Comparison of ENCODE assay signal across 26 mouse cellular contexts in the genomic region with DNA sequence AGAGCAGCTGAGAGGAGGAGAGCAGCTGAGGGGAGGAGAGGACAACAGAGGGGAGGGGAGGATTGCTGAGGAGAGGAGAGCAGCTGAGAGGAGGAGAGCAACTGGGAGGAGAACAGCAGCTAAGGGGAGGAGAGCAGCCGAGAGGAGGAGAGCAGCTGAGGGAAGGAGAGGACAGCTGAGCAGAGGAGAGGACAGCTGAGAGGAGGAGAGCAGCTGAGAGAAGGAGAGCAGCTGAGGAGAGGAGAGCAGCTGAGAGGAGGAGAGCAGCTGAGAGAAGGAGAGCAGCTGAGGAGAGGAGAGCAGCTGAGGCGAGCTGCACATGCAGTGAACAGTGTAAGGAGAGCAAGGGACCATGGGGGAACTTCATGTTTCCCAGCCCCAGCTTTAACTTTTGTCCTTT.
"Had no signal": no experiment of that assay in that cellular context is flagged by ENCODE, and none has a peak within 500 bp of the region (broad histone marks: within the 10 kb centered on the region; RNA-seq: fewer than 3 reads in every experiment).

No protein-coding gene starts in this region.

- H3K36me3 ChIP-seq: heart, embryonic 10.5 days; heart, embryonic 12.5 days; hindbrain, embryonic 10.5 days; hindbrain, embryonic 12.5 days; intestine, embryonic 15.5 days; kidney, embryonic 15.5 days; limb, embryonic 12.5 days had no signal

- DNase-seq: gastrocnemius, adult 2 months; gastrocnemius, postnatal 10 days; gastrocnemius, postnatal 25 days; heart, adult 2 months; heart, postnatal 10 days; heart, postnatal 4 days; kidney, adult 2 months; kidney, adult 9 months; kidney, postnatal 14 days; kidney, postnatal 36 days; layer of hippocampus, adult 9-11 months; layer of hippocampus, postnatal 36 days; left cerebral cortex, postnatal 4 days; liver had no signal

- H3K27me3 ChIP-seq: heart, embryonic 12.5 days; hindbrain, embryonic 12.5 days; intestine, embryonic 15.5 days; kidney, embryonic 15.5 days; limb, embryonic 12.5 days had no signal

- H3K4me3 ChIP-seq: gastrocnemius, adult 2 months; heart, adult 2 months; heart, embryonic 10.5 days; heart, embryonic 12.5 days; hindbrain, embryonic 10.5 days; hindbrain, embryonic 12.5 days; intestine, embryonic 15.5 days; kidney, embryonic 15.5 days; limb, embryonic 12.5 days had no signal

- H3K4me2 ChIP-seq: heart, embryonic 12.5 days; hindbrain, embryonic 12.5 days; hindbrain, embryonic 14.5 days; intestine, embryonic 15.5 days; kidney, embryonic 15.5 days; limb, embryonic 12.5 days had no signal

- ATAC-seq: hindbrain, embryonic 16.5 days; inflammation-experienced regulatory T-cells, adult 6 months; intestine, embryonic 15.5 days; intestine, postnatal 0 days had no signal

- H3K4me1 ChIP-seq: hindbrain, embryonic 10.5 days; intestine, embryonic 15.5 days; limb, embryonic 12.5 days had no signal

- H3K9me3 ChIP-seq: heart, embryonic 10.5 days; hindbrain, embryonic 10.5 days; intestine, embryonic 15.5 days; kidney, embryonic 15.5 days; limb, embryonic 12.5 days had no signal

- H3K27ac ChIP-seq: gastrocnemius, adult 2 months; heart, adult 2 months; heart, embryonic 10.5 days; hindbrain, embryonic 10.5 days; hindbrain, embryonic 12.5 days; hindbrain, embryonic 14.5 days; intestine, embryonic 15.5 days; kidney, embryonic 15.5 days; kidney, postnatal 0 days; limb, embryonic 12.5 days had no signal

- H3K9ac ChIP-seq: heart, embryonic 12.5 days; hindbrain, embryonic 12.5 days; hindbrain, embryonic 14.5 days; intestine, embryonic 15.5 days; kidney, embryonic 15.5 days; limb, embryonic 12.5 days had no signal
